Mouse (Mus musculus) bone marrow macrophage, adult 2 months (primary cell): ENCODE data around the gene Phactr1.

Experiments used
- CTCF ChIP-seq: IDR thresholded peaks from 2 replicates; pipeline ENCODE4 v1.5.1; 2012; ENCODE audit warnings: low read depth, mild to moderate bottlenecking, low read length, moderate library complexity
- POLR2A ChIP-seq: IDR thresholded peaks from 2 replicates; pipeline ENCODE4 v1.6.1; 2012; ENCODE audit warnings: mild to moderate bottlenecking, low read depth, low read length, borderline replicate concordance

GRCm38 (mm10) chr13:42711510-42711909 lies 31.1 kb downstream of the Phactr1 start:
- TF ChIP-seq POLR2A (no peak), CTCF (no peak)
